Mouse (Mus musculus) adrenal gland, postnatal 4 days (tissue): ENCODE measurements around the gene Adam33. TPM values are rescaled to one million over a fixed set of nuclear protein-coding genes. Genes with fewer than 3 reads are reported as not detected.
"Not testable (repeated sequence)": the region's sequence is repeated elsewhere in the genome, so short reads cannot be mapped to it uniquely, and the experiment has no call there.

Source experiments
- DNase-seq, 2 experiments: peaks; one replicate each; pipeline ENCODE4 v3.0.0; 2021 to 2022; ENCODE audit warnings: low spot score in 2 of 2, mixed read lengths in 2 of 2
- total RNA-seq, 2 experiments: library from RNA; stranded (reverse); gene quantifications; 2 replicates each; pipeline ENCODE4 v1.2.3; 2021

The Adam33 gene
- total RNA-seq, 2 experiments from 2014 or later: 5.6 to 6.8 TPM

GRCm38 (mm10) chr2:131059377-131059776, 4.2 kb downstream of the Adam33 start:
- no peak for DNase-seq

GRCm38 (mm10) chr2:131058672-131059071, 4.9 kb downstream of the Adam33 start:
- no peak for DNase-seq

- DNase-seq: no peak
Measured at GRCm38 (mm10) chr2:131056191-131056590, 7.4 kb downstream of the Adam33 start.

GRCm38 (mm10) chr2:131055631-131056030, 8.0 kb downstream of the Adam33 start:
- peak in 1 of 2 experiments; percentile 38 for DNase-seq

DNA sequence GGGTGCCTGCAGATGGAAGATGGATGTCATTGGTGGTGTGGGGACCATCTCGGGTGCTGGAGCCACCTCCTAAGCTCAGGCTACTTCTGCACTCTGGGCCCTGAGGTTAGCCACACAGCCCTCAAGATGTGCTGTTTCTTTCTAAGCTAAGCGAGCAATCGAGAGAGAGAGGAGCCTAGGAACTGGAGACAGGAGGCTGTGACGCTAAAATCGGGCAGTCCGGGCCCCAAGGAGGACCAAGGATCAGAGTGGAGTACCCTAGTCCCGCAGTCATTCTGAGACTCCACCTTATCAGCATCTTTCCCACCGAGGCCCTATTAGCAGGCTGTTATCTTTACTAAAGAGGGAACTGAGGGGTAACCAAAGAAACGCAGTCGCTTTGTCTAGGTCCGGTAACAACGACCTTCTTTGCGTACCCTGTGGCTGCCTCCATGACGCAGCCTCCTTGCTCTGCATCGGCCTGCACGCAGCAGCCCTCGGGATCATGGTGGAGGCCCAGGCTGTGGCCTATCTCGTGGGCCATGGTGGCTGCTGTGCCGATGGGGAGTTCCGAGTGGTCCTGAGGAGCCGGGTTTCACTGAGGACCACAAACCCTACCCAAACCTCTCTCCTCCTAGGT, 8.9 kb downstream of the Adam33 start:
- no peak for DNase-seq

- no peak for DNase-seq
Measured at GRCm38 (mm10) chr2:131053851-131054645, 9.6 kb downstream of the Adam33 start.

DNA sequence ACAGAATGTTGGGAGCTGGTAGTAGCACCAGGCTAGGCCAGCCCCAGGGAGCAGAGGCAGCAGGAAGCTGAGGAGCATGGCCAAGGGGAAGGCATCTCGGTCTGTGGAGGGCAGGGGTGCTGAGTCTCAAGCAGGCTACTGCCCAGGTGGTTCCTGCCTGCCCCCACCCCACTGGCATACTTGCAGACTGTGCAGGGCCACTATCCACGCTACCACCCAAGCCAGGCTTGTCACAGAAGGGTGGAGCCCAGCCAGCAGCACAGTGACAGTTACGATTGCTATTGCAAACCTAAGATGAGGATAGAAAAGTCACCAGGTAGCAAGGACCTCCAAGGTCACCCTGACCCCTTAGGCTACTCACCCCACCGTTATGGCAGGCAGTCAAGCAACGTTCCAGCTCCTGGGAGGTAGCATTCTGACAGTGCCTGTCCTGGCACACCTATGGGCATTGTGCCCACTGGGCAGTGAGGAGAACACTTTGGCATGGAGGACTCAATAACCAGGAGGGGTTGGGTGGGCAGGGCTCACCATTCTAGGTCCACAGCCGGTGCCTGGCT, 10.7 kb downstream of the Adam33 start:
- DNase-seq: no peak

- DNase-seq: no peak
Measured at GRCm38 (mm10) chr2:131052043-131052442, 11.6 kb downstream of the Adam33 start.

- no peak for DNase-seq
Measured at GRCm38 (mm10) chr2:131046025-131046424, 17.6 kb downstream of the Adam33 start.

GRCm38 (mm10) chr2:131044989-131045720, 18.5 kb downstream of the Adam33 start:
- DNase-seq: no peak

DNA sequence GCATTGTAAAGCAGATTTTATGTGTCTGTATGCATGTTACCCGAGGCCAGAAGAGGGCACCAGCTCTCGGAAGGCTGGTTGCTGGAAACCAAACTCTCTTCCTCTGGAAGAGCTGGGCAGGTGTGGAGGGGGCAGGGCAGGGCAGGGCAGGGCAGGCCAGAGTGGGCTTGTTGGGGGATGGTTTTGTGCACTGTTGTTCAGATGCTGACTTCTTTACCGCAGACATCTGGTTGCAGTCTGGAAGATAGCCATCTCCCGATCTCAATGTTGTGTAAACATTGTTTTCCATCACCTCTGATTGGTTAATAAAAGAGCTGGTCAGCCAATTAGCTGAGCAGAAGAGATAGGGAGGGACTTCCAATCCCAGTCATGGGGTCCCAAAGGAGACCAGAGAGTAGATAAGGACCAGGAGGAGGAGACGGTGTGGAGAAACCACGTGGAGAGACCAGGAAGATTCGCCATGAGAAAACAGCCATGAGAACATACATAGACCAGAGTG, 19.2 kb downstream of the Adam33 start:
- DNase-seq: no peak

DNA sequence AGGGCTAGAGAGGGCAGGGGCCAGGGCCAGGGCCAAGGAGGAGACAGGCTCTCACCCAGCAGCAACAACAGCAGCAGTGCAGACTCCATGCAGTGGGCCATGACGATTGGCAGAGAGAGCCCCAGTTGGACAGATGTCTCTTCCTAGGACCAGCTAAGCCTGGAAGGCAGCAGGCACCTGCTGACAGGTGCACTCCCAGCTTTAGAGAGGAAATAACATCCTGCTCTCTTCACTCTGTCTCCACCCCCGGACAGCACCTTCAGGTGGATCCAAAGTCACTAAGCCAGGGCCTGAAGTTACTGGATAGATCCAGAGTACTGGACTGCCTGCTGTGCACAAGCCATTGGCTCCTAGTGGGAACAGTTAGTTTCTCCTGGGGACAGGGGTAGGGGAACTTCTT, 20.6 kb downstream of the Adam33 start, which contains the start of gene Gfra4:
Gene Gfra4, minus strand, starts transcription at position 101 of the 400 bp plus-strand sequence.
- DNase-seq: no peak

DNA sequence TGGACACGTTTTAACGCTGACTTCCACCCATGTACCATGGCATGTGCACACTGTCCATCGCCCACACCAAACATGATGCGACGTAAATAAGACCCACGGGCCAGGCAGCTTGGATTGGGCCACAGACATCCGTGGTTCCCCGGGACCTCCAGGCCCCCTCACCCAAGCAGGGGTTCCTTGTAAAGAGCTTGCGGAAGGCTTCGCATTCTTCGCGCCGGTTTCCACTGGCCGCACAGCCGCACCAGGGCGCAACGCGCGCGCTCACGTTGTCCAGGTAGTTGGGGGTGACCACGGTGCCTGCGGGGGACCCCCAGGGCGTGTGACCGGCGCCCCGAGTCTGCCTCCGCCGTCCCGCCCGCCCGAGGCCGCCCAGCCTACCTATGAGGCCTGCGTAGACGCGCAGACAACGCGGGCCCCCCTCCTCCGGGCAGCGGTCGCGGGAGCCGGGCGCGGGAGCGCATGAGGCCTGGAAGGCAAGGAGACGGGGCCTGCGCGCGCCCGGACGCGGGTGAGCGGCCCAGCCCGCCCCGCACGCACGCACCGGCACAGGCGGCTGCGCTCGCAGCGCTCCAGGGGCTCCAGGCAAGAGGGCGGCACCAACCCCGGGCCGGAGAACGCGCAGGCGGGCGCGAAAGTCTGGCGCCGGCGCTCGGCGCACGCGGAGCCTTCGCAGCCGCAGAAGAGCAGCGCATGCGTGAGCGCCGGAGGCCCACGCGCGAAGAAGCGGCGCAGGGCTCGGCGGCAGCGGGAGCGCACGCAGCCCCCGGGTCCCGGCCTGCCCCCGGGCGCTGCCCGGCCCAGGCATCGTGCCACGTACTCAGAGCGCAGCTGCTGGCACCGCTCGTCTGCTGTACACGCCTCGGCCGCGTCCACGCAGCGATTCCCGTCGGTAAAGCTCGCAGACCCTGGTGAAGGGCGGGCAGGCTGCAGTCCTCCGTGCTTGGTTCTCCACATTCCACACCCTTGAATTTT, 22.5 kb downstream of the Adam33 start:
- no peak for DNase-seq

DNA sequence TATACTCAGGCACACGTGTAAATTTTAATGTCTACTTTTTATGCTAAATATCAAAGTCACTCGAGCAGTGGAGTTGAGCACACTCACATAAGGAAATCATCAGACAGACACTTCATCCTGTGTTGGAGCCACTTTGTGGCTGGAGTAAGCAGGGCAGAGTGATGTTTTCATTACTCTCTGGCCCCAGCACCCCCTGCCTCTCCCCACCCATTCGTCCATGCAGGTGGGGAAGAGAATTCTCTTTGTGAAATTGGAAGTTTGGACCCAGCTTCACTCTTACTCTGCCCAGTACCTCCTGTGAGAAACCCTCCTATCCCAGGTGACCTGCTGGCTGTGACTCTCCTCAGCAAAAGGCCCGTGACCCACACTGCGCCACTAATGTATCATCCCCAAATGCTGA, 24.9 kb downstream of the Adam33 start:
- no peak for DNase-seq

GRCm38 (mm10) chr2:131038197-131038596, 25.4 kb downstream of the Adam33 start:
- DNase-seq: no peak

- no peak for DNase-seq
Measured at GRCm38 (mm10) chr2:131037226-131037990, 26.2 kb downstream of the Adam33 start.

- no peak for DNase-seq
Measured at GRCm38 (mm10) chr2:131036757-131037156, 26.9 kb downstream of the Adam33 start.

DNA sequence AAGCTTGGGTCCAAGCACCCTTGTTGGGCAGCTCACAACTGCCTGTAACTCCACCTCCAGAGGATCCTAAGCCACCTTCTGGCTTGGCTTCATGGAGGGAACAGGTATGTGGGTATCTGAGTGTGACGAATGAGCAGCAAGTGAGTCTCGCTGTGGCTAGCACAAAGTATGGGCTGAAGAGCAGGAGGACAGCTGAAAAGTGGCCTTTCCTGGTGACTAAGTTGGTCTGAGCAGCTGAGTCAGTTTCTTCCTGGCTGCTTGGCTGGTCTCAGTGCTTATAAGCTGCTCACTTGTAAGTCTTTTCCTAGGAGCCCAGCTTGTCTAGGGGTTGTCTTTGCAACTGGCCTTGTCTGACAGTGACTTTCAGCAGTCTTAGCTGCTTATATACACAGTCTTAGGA, 27.3 kb downstream of the Adam33 start:
- DNase-seq: no peak

DNA sequence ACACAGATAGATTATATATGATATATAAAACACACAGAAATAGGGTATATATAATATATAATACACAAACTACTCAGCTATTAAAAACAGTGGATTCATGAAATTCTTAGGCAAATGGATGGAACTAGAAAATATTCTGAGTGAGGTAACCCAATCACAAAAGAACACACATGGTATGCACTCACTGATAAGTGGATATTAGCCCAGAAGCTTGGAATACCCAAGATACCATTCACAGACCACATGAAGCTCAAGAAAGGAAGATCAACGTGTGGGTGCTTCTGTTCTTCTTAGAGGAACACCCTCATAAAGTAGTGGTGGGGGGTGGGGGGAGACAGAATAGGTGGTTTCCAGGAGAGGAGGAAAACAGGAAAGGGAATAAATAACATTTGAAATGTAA, 32.2 kb downstream of the Adam33 start:
- DNase-seq: not testable (repeated sequence)
